Mouse (Mus musculus) lung, postnatal 36 days (tissue): ENCODE data around the gene Dnajc11.

Experiments
- DNase-seq: peaks from one replicate; pipeline ENCODE4 v3.0.0; 2022; ENCODE audit warnings: mixed read lengths

The Dnajc11 gene

DNA sequence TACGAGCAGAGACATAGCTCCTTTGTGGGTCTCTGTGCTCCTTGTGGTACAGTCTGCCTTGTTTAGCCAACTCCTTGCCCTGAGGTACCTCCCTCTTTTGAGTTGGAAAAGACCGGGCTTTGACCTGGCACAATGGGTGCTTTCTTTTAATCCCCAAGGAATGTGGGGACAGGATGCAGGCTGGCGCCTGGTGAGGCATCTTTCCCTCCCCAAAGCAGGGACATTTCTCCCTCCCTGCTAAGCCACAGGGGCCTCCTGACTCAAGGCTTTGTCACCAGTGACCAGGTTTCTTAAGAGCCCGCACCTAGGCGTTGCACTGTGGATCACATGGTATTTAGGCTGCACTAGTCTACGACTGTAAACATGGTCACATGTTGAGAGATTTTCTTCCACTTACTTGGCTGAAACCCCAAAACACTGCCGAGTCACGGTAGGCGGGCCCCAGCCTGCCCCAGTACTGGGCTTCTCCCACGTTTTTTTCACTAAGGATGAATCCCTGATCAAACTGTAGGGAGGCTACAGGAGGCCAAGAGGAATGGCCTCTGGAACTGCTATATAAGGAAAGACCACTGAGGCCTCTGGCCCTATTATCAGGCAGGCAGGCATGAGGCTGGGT, 76.7 kb downstream of the Dnajc11 start:
- peak; percentile 78 for DNase-seq

GRCm38 (mm10) chr4:152010707-152011134, 77.2 kb downstream of the Dnajc11 start:
- DNase-seq, result no peak

- DNase-seq, result peak; percentile 66
These were observed 77.8 kb downstream of the Dnajc11 start for GRCm38 (mm10) chr4:152011171-152011760.

DNA sequence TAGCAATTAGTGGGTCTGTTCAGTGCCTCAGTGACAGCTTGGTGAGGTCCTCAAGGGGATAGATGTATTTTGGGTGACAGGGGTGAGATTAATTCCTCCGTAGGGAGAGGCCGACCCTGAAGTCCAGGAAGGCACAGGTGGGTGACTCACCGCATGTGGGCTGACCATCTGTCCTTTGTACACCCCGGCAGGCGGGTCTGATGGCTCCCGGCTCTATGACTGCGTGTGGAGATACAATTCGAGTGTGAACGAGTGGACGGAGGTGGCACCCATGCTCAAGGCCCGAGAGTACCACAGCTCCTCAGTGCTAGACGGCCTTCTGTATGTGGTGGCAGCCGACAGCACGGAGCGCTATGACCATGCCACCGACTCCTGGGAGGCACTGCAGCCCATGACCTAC, 78.6 kb downstream of the Dnajc11 start:
- no peak for DNase-seq

- DNase-seq, result peak; percentile 35
These were observed 79.7 kb downstream of the Dnajc11 start for GRCm38 (mm10) chr4:152013036-152013813.

DNA sequence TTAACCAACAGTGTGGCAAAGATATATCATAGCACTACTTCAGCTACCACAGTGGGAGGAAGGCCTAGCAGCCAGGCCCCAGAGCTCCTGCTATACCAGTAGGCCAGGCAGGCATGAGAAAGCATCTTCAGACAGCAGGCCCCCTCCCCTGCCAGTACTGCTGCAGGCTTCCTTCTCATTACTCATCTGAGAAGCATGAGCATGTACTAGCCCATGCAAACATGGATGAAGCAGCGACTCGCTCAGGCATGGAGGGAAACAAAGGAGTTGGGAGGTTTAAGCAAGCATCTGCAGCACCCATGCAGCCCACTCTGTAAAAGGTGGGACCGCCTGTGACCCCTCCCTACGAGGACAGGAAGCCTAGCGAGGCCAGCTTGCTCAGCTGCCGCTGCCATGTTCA, 85.6 kb downstream of the Dnajc11 start:
- DNase-seq, result no peak

- no peak for DNase-seq
These were observed 86.5 kb downstream of the Dnajc11 start for GRCm38 (mm10) chr4:152020024-152020423.

DNA sequence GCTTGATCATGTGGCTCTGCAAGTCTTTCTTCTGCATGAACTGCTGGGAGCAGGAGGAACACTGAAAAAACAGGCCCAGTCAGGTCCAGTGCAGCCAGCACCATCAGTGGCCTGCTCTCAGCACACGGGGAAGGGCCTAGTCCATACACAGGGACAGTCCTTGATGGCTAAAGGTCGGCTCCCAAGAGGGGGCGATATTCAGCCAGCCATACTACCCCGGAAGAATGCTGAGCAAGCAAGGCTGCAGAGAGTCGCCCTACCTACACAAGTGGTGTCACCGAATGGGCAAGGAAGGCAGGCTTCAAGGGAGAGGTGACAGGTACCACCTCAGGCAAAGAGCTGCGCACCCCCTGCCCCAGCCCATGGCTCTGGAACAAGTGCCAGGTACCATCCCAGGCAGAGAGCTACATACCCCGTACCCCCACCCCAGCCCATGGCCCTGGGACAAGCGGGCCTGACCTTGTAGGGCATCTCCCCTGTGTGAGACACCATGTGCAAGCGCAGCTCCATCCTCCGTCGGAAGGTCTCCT, 88.1 kb downstream of the Dnajc11 start:
- DNase-seq, result no peak

DNA sequence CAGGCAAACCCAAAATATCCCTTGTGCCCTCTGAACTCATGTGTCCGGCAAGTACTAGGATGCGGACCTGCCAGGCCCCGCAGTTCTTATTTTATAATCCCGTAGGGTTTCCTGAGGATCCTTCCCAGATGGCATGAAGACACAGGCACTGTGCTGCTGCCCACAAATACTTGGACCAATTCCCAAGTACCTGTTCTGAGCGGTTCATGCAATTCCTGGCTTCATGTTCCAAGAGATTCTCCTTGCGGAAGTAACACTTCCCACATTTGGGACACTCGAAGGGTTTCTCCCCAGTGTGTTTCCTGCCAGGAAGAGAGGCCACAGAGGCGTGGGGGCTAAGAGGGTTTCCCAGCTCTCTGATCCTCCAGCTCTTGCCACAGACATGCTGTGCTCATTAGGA, 89.0 kb downstream of the Dnajc11 start:
- no peak for DNase-seq

DNA sequence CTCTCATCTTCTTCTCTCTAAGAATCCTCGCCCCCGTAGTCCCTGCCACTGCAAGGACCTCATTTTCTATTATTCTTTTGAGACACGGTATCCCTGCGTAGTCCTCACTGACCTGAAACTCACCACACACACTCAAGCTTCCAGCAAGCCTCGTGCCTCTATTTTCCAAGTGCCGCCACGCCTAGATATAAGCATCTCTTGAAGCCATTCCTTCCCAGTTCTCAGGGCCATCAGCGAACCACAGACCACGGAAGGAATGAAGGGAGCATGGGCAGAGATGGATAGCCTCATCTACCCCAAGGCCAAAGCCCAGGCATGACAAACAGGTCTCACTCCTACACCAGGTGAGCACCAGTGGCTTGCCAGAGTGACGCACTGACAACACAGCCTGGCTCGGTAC, 91.0 kb downstream of the Dnajc11 start:
- peak; percentile 40 for DNase-seq

- DNase-seq, result peak; percentile 25
These were observed 93.4 kb downstream of the Dnajc11 start for GRCm38 (mm10) chr4:152026751-152027508.

DNA sequence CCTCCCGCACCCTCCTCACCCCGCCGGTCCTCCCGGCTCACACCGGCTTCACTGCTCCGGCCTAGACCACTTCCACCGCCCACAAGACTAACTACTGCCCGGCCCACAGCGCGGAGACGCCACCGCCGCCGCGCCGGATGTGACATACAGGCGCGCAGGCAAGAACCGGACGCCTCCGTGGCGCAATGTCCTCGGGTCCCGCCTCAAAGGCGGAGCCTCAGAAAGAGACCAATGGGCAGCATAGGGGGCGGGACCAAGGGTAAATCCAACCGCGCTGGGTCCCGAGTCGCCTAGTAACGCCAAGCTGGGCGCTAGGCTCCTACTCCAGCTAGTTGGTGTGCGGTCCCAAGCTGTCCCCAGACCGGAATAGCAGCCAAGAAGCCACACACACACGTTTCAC, 94.0 kb downstream of the Dnajc11 start, which contains the start of gene Zbtb48:
TSS of gene Zbtb48 (minus strand) at position 148 of the 400 bp plus-strand sequence.
- peak; percentile 99 for DNase-seq

DNA sequence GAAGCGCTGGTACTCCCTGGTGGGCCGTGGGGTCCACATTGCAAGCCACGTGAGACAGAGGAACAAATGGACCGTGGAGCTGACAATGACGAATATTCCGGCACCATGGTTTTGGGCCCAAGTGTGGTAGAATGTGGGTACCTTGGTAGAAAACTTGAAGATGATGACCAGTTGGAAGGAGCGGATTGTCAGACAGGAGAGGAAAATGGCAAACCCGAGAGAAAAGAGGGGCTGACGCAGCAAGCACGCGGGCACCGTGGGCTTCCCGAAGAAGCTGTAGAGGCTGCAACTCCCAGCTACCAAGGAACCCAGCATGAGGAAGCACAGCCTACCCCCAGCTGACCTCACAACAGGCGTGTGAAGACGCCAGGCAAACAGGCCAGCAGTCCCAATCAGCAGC, 95.0 kb downstream of the Dnajc11 start:
- no peak for DNase-seq

DNA sequence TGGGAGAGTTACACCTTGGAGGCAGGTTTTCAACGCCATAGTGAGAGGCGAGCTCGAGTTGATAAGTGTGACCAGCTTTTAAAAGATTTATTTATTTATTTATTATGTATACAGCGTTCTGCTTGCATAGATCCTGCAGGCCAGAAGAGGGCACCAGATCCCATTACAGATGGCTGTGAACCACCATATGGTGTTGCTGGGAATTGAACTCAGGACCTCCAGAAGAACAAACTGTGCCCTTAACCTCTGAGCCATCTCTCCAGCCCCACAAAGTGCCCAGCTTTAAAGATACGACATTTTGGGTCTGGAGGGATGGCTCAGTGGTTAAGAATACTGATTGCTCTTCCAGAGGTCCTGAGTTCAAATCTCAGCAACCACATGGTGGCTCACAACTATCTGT, 95.6 kb downstream of the Dnajc11 start:
- DNase-seq, result peak; percentile 35

GRCm38 (mm10) chr4:152029997-152030396, 96.5 kb downstream of the Dnajc11 start:
- DNase-seq, result peak; percentile 57
